Mouse (Mus musculus) forebrain, embryonic 15.5 days (tissue): ENCODE measurements around the gene Map3k9. TPM values are rescaled to one million over a fixed set of nuclear protein-coding genes. Genes with fewer than 3 reads are reported as not detected.

ENCODE experiments used
- polyA plus RNA-seq: library from polyadenylated mRNA; unstranded; fragments of >200 nt; fragmentation: Nextera tagmentation; extraction: Ambion mirVana; gene quantifications from 2 replicates; pipeline ENCODE4 v1.2.1, GENCODE M21; 2015

Map3k9 gene
- polyA plus RNA-seq, 1 experiment from 2014 or later: 7.1 TPM

Other genes starting within 250 kb of the Map3k9 start
- gene Gm20498, start 248.3 kb downstream of the Map3k9 start, polyA plus RNA-seq: 26.8 and 31.7 TPM in 2 replicates
- 32.3 and 36.0 TPM in 2 replicates for gene Synj2bp, start 248.3 kb downstream of the Map3k9 start, polyA plus RNA-seq
- 0.50 and 0.70 TPM in 2 replicates for gene Adam21, start 212.7 kb downstream of the Map3k9 start, polyA plus RNA-seq
- gene Med6, start 186.2 kb downstream of the Map3k9 start, polyA plus RNA-seq: 51.4 and 54.8 TPM in 2 replicates
- gene Ttc9, start 149.9 kb downstream of the Map3k9 start, polyA plus RNA-seq: 17.5 and 18.7 TPM in 2 replicates
- 12.6 and 14.2 TPM in 2 replicates for gene Pcnx, start 78.8 kb upstream of the Map3k9 start, polyA plus RNA-seq